Mouse (Mus musculus): Measurements from ENCODE around the gene Cmss1. TPM values are rescaled to one million over a fixed set of nuclear protein-coding genes. Genes with fewer than 3 reads are reported as not detected.
"Not testable (repeated sequence)": the region's sequence is repeated elsewhere in the genome, so short reads cannot be mapped to it uniquely, and the experiment has no call there.

Cmss1 gene
- total RNA-seq, 2 experiments from 2014 or later = 82.9 to 84.0 TPM

GRCm38 (mm10) chr16:57403825-57404224 is 202.8 kb downstream of the Cmss1 start:
- intact Hi-C loops (cut with DNase I) = no loop called here
- no peak for DNase-seq (ENCODE audit: low spot score)

GRCm38 (mm10) chr16:57402910-57403309 is 203.8 kb downstream of the Cmss1 start:
- no peak for DNase-seq (ENCODE audit: low spot score)
- intact Hi-C loops (cut with DNase I) = no loop called here

- DNase-seq (ENCODE audit: low spot score) = no peak
- intact Hi-C loops (cut with DNase I) = no loop called here
These were observed 205.0 kb downstream of the Cmss1 start for GRCm38 (mm10) chr16:57401702-57402101.

DNA sequence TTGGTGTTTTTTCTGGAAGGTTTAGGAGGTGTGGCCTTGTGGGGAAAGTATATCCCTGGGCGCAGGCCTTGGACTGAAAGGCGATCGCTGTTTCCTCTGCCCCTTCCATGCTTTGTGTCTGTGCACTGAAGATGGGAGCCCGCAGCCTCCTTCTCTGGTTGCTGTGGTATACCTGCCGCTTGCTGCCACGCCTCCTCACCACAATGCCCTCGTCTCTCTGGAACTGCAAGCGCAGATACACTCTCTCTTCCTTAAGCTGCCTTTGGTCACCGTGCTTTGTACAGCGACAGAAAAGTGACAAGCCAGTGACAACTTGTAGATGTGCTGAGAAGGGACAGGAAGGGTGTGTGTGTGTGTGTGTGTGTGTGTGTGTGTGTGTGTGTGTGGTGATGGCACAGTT is 207.1 kb downstream of the Cmss1 start:
- intact Hi-C loops (cut with DNase I) = loop anchor here (5.0 kb wide), 3 partner anchors 37 to 178 kb away; no protein-coding TSS in a partner anchor
- no peak for DNase-seq (ENCODE audit: low spot score)

- intact Hi-C loops (cut with DNase I) = loop anchor here (1.0 to 5.0 kb wide), 4 partner anchors 36 to 179 kb away; no protein-coding TSS in a partner anchor
- peak; percentile 35 for DNase-seq (ENCODE audit: low spot score)
These were observed 208.1 kb downstream of the Cmss1 start for GRCm38 (mm10) chr16:57398387-57399214.

DNA sequence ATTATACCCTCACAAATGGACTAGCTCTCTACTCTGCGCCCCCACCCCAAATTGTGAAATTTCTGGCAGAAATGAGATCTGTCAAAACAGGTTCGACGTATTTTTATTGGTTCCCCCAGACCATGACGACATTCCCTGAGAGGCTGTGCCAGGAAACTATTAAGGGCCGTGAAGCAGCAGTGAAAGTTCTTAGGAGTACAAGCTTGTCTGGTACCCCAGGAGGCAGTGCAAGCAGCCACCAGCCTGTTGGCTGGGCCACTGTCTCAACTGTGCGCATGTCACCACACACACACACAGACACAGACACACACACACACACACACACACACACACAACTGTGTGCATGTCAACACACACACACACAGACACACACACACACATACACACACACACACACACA is 208.8 kb downstream of the Cmss1 start:
- DNase-seq (ENCODE audit: low spot score) = no peak
- intact Hi-C loops (cut with DNase I) = loop anchor here (1.0 to 5.0 kb wide), 4 partner anchors 36 to 179 kb away; no protein-coding TSS in a partner anchor

DNA sequence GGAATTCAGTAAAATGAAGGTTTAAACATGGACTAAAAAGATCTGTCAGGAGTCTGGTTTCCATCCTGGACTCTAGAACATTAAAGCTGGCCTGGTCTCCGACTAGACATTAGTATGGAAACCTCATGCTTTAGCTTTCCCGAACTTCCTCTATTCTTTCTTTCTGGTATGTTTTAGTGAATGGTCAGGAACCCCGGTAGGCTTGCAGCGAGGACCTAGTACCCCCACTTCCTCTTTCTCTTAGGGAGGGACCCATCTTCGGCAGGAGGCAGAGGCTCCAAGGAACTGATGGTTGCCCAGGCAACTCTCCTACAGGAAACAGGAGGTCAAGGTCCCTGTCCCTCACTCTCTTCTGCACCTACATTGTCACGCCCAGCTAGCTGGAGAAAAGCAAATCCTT is 210.4 kb downstream of the Cmss1 start:
- intact Hi-C loops (cut with DNase I) = loop anchor here (5.0 kb wide), 3 partner anchors 34 to 181 kb away; no protein-coding TSS in a partner anchor

DNA sequence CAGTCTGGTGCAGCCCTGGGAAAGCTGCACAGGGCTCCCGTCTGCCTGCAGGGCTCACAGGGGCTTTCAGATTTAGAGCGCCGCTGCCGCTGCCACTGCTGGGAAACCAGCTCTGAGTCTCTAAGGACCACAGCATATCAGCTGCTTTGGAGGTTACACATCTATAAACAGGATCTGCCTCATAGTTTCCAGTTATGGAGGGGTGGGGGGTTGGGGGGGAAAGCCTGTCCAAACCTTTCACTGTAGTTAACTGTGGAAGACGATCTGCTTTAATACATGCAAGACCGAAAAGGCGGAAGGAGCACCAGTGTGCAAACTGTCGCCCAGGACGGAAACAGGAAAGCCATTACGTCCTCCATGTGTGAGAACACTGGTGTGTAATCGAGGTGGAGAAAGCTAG is 213.5 kb downstream of the Cmss1 start:
- intact Hi-C loops (cut with DNase I) = no loop called here
- DNase-seq (ENCODE audit: low spot score) = peak; percentile 39

More for the DNA sequence above, 210.4 kb downstream of the Cmss1 start:
- no peak for DNase-seq (ENCODE audit: low spot score)

DNA sequence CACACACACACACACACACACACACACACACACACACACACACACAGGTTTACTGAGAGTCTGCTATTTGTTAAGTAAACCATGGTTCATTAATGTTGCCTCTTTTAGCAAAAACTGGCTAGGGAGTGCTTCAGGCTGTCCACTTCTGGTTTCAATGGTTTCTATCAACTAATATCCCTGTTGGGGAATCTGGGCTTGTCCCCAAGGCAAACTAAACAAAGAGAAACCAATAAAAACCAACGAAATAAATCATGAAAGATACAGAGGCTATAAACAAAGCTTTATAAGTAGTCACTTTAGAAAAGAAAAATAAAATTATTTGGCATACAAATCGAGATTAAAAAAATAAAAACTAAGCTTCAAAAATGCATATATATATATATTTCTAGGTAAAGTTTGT is 214.2 kb downstream of the Cmss1 start:
- no peak for DNase-seq (ENCODE audit: low spot score)
- intact Hi-C loops (cut with DNase I) = no loop called here

DNA sequence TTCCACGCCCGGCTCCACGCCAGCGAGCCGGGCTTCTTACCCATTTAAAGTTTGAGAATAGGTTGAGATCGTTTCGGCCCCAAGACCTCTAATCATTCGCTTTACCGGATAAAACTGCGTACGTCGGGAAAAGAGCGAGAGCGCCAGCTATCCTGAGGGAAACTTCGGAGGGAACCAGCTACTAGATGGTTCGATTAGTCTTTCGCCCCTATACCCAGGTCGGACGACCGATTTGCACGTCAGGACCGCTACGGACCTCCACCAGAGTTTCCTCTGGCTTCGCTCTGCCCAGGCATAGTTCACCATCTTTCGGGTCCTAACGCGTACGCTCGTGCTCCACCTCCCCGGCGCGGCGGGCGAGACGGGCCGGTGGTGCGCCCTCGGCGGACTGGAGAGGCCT is 215.5 kb downstream of the Cmss1 start:
- DNase-seq (ENCODE audit: low spot score) = peak; percentile 95
- intact Hi-C loops (cut with DNase I) = not testable (repeated sequence)

- DNase-seq (ENCODE audit: low spot score) = no peak
- intact Hi-C loops (cut with DNase I) = no loop called here
These were observed 217.0 kb downstream of the Cmss1 start for GRCm38 (mm10) chr16:57389566-57390251.

GRCm38 (mm10) chr16:57384274-57384673 is 222.4 kb downstream of the Cmss1 start:
- intact Hi-C loops (cut with DNase I) = no loop called here
- no peak for DNase-seq (ENCODE audit: low spot score)

- no peak for DNase-seq (ENCODE audit: low spot score)
- intact Hi-C loops (cut with DNase I) = no loop called here
These were observed 223.2 kb downstream of the Cmss1 start for GRCm38 (mm10) chr16:57383266-57383971.

GRCm38 (mm10) chr16:57378631-57379330 is 227.9 kb downstream of the Cmss1 start:
- no peak for DNase-seq (ENCODE audit: low spot score)
- intact Hi-C loops (cut with DNase I) = no loop called here

DNA sequence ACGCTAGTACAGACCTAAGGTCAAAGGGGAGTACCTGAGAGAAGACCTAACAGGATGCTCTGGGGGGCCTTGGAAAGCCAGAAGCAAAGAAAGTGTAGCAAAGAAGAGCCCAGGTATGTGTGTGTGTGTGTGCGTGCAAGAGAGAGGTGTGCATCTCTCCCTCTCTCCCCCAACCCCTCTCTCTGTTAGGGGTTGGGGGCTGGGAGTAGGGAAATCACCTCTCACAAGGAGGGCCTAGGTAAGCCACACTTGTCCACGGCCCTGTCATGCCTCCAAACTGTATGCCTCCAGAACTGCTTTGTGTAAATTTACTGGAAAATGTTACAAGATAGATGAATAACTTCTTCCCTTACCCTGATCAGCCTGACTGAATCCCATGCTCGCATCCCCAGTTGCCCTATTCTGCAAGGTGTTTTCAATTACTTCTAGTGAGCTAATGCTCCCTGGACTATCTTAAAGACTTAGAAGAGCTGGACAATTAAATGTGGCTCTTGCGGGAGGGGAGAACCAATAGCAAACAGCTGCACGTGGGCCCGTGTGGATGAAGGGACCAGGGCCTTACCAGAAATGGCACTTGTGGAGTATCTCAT is 231.3 kb downstream of the Cmss1 start:
- intact Hi-C loops (cut with DNase I) = no loop called here
- DNase-seq (ENCODE audit: low spot score) = no peak

- no peak for DNase-seq (ENCODE audit: low spot score)
- intact Hi-C loops (cut with DNase I) = no loop called here
These were observed 234.5 kb downstream of the Cmss1 start for GRCm38 (mm10) chr16:57372156-57372555.

DNA sequence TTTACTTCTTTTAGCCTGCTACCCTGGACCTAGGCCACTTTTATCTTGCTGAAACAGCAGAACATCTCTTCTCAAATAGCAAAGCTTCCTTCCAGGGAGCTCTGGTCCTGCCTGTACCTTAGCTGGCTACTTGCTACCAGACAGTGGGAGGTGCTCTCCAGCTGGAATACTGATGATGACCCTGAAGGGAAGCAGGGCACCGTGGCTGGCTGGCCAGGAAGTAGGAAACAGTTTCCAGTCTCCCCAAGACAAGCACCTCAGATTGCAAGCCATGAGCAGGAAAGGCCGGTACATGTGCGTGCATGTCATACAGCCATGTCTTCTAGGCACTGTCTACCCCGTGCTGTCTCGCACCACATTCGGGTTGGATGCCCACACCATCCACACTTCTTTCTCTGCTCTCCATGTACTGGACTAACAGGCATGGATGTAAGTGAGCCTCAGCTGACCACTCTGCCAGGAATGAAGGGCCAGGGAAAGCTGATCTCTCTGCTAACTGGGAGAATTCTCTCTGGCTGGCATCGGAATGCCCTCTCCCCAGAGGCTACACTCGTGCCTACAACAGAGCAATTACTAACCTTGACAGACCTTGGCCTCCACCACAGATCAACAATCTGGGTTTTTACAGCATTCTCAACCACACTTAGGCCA is 236.7 kb downstream of the Cmss1 start:
- intact Hi-C loops (cut with DNase I) = no loop called here
- no peak for DNase-seq (ENCODE audit: low spot score)

- DNase-seq (ENCODE audit: low spot score) = no peak
- intact Hi-C loops (cut with DNase I) = no loop called here
These were observed 239.5 kb downstream of the Cmss1 start for GRCm38 (mm10) chr16:57366941-57367694.
